Mouse (Mus musculus) right cerebral cortex, postnatal 10 days (tissue): ENCODE results near the gene C1s1.
A peak's percentile ranks its signal among the peaks of the same experiment; 100 is the strongest.
"Not testable (repeated sequence)": the region's sequence is repeated elsewhere in the genome, so short reads cannot be mapped to it uniquely, and the experiment has no call there.

Source experiments
- DNase-seq, 2 experiments: peaks; one replicate each; pipeline ENCODE4 v3.0.0; 2021; ENCODE audit warnings: low spot score in 2 of 2

C1s1 gene

GRCm38 (mm10) chr6:124542284-124542683, at the start of gene C1s1:
C1s1 (minus strand) TSS chr6:124542359.
- DNase-seq = peak; percentile 41 to 52

- DNase-seq = no peak
These were observed 46.6 kb upstream of the C1s1 start for GRCm38 (mm10) chr6:124588771-124589170.

- DNase-seq = no peak
These were observed 44.1 kb upstream of the C1s1 start for GRCm38 (mm10) chr6:124586266-124586665.

- no peak for DNase-seq
These were observed 43.6 kb upstream of the C1s1 start for GRCm38 (mm10) chr6:124585761-124586160.

GRCm38 (mm10) chr6:124584935-124585334, 42.8 kb upstream of the C1s1 start:
- DNase-seq = no peak

GRCm38 (mm10) chr6:124582231-124582630, 40.1 kb upstream of the C1s1 start:
- no peak for DNase-seq

- not testable (repeated sequence) for DNase-seq
These were observed 38.0 kb upstream of the C1s1 start for GRCm38 (mm10) chr6:124580155-124580554.

GRCm38 (mm10) chr6:124575155-124575678, 33.1 kb upstream of the C1s1 start:
- DNase-seq = not testable (repeated sequence)

GRCm38 (mm10) chr6:124570026-124570425, 27.9 kb upstream of the C1s1 start, which contains the start of gene C1rb:
C1rb (plus strand) TSS chr6:124570294.
- DNase-seq = peak; percentile 59 to 79

GRCm38 (mm10) chr6:124561611-124562010, 19.5 kb upstream of the C1s1 start:
- not testable (repeated sequence) for DNase-seq

GRCm38 (mm10) chr6:124561156-124561555, 19.0 kb upstream of the C1s1 start:
- not testable (repeated sequence) for DNase-seq

GRCm38 (mm10) chr6:124555956-124556355, 13.8 kb upstream of the C1s1 start:
- DNase-seq = not testable (repeated sequence)

- DNase-seq = no peak
These were observed 10.6 kb upstream of the C1s1 start for GRCm38 (mm10) chr6:124552766-124553165.

- no peak for DNase-seq
These were observed 6.9 kb upstream of the C1s1 start for GRCm38 (mm10) chr6:124549023-124549550.

GRCm38 (mm10) chr6:124547979-124548378, 5.8 kb upstream of the C1s1 start:
- not testable (repeated sequence) for DNase-seq

GRCm38 (mm10) chr6:124545425-124545824, 3.3 kb upstream of the C1s1 start:
- DNase-seq = no peak

GRCm38 (mm10) chr6:124544466-124544865, 2.3 kb upstream of the C1s1 start:
- peak; percentile 31 to 47 for DNase-seq

- not testable (repeated sequence) for DNase-seq
These were observed 983 bp downstream of the C1s1 start for GRCm38 (mm10) chr6:124541176-124541575.

GRCm38 (mm10) chr6:124536125-124536829, 5.9 kb downstream of the C1s1 start:
- not testable (repeated sequence) for DNase-seq

- no peak for DNase-seq
These were observed 11.1 kb downstream of the C1s1 start for GRCm38 (mm10) chr6:124531077-124531476.

GRCm38 (mm10) chr6:124527881-124528280, 14.3 kb downstream of the C1s1 start:
- no peak for DNase-seq

GRCm38 (mm10) chr6:124522082-124522481, 20.1 kb downstream of the C1s1 start:
- DNase-seq = peak in 1 of 2 experiments; percentile 30

GRCm38 (mm10) chr6:124517733-124518132, 24.4 kb downstream of the C1s1 start:
- DNase-seq = not testable (repeated sequence)
